Mouse (Mus musculus) olfactory bulb, adult 2 months (tissue): ENCODE measurements around the gene Pet117. TPM values are rescaled to one million over a fixed set of nuclear protein-coding genes. Genes with fewer than 3 reads are reported as not detected.

Experiments used
- H3K27ac ChIP-seq: fragments of 200-500 bp; 2 replicates; pipeline ENCODE4 v1.5.1; 2012; ENCODE audit warnings: low read depth, low read length; ENCODE audit not compliant: insufficient read depth
- H3K4me1 ChIP-seq: fragments of 200-500 bp; 2 replicates; pipeline ENCODE4 v1.6.1; 2012; ENCODE audit warnings: low read length; ENCODE audit not compliant: control insufficient read depth, insufficient read depth
- H3K4me3 ChIP-seq: fragments of 200-500 bp; 2 replicates; pipeline ENCODE4 v1.5.1; 2012; ENCODE audit warnings: mild to moderate bottlenecking, low read depth, low read length, moderate library complexity; ENCODE audit not compliant: insufficient read depth
- CTCF ChIP-seq: fragments of 200-500 bp; IDR thresholded peaks from 2 replicates; pipeline ENCODE4 v1.5.1; 2012; ENCODE audit warnings: low read depth, mild to moderate bottlenecking, low read length, moderate library complexity; ENCODE audit not compliant: insufficient read depth
- POLR2A ChIP-seq: fragments of 200-500 bp; IDR thresholded peaks from 2 replicates; pipeline ENCODE4 v1.6.1; 2012; ENCODE audit warnings: mild to moderate bottlenecking, low read depth, low read length, moderate library complexity; ENCODE audit not compliant: insufficient read depth
- WGBS: fragments of 180-500 bp; shearing (Covaris S2); methylation state at CpG from one replicate; pipeline ENCODE4 v1.1.7; 2018; 5-methylcytosine and 5-hydroxymethylcytosine counted together
- polyA plus RNA-seq: library from polyadenylated mRNA; stranded (reverse); fragments of >200 nt; gene quantifications from 2 replicates; pipeline ENCODE4 v1.2.4, GENCODE M21; 2012; ENCODE audit warnings: low replicate concordance; ENCODE audit not compliant: missing spikeins, insufficient read depth, insufficient read length

Pet117 gene
- polyA plus RNA-seq, 1 experiment: not detected

GRCm38 (mm10) chr2:144410603-144411002 lies 41.8 kb downstream of the Pet117 start:
- TF ChIP-seq POLR2A (no peak), CTCF (no peak)
- no peak overlapping the region for H3K27ac ChIP-seq
- WGBS: 20% methylated on average over 3 of the region's 3 CpGs

GRCm38 (mm10) chr2:144414646-144415045 lies 45.9 kb downstream of the Pet117 start:
- Histone ChIP-seq H3K4me3 (no peak overlapping the region), H3K4me1 (peaks cover 5% of the 10 kb centered on the region), H3K27ac (no peak overlapping the region)
- TF ChIP-seq CTCF (no peak), POLR2A (no peak)
- WGBS: 95% methylated on average over 1 of the region's 1 CpGs

More at GRCm38 (mm10) chr2:144410603-144411002, 41.8 kb downstream of the Pet117 start:
- Histone ChIP-seq H3K4me3 (no peak overlapping the region), H3K4me1 (peaks cover 5% of the 10 kb centered on the region)

- Histone ChIP-seq H3K4me1 (no peaks in the 10 kb centered on the region), H3K4me3 (no peak overlapping the region), H3K27ac (no peak overlapping the region)
- no peak for TF ChIP-seq POLR2A
- TF ChIP-seq CTCF: no peak
- 66% methylated on average over 8 of the region's 8 CpGs for WGBS
These were observed 48.1 kb downstream of the Pet117 start for GRCm38 (mm10) chr2:144416859-144417258.

- WGBS: 26% methylated on average over 2 of the region's 2 CpGs
These were observed 49.3 kb downstream of the Pet117 start for GRCm38 (mm10) chr2:144418062-144418461.

GRCm38 (mm10) chr2:144422094-144422675 lies 53.4 kb downstream of the Pet117 start:
- TF ChIP-seq POLR2A (no peak), CTCF (no peak)
- H3K4me3 ChIP-seq: no peak overlapping the region
- H3K4me1 ChIP-seq: no peaks in the 10 kb centered on the region
- H3K27ac ChIP-seq: no peak overlapping the region
- WGBS: 53% methylated on average over 10 of the region's 10 CpGs

More at GRCm38 (mm10) chr2:144418062-144418461, 49.3 kb downstream of the Pet117 start:
- Histone ChIP-seq H3K4me1 (no peaks in the 10 kb centered on the region), H3K4me3 (no peak overlapping the region), H3K27ac (no peak overlapping the region)
- TF ChIP-seq CTCF (no peak), POLR2A (no peak)

Other genes starting within 250 kb of the Pet117 start
- gene Mgme1, start 98.3 kb upstream of the Pet117 start, polyA plus RNA-seq: not detected in 2 replicates
- not detected in 2 replicates for gene Snx5, start 98.1 kb upstream of the Pet117 start, polyA plus RNA-seq
- gene Ovol2, start 36.9 kb upstream of the Pet117 start, polyA plus RNA-seq: not detected in 2 replicates
- gene Kat14, start within 50 bp of the Pet117 start, polyA plus RNA-seq: not detected in 2 replicates
- gene Dzank1, start 158.4 kb downstream of the Pet117 start, polyA plus RNA-seq: 44.3 TPM in 1 of 2 replicates, not detected in the other
- not detected in 2 replicates for gene Polr3f, start 158.7 kb downstream of the Pet117 start, polyA plus RNA-seq
- not detected in 2 replicates for gene Rbbp9, start 181.9 kb downstream of the Pet117 start, polyA plus RNA-seq
- not detected in 2 replicates for gene Sec23b, start 187.2 kb downstream of the Pet117 start, polyA plus RNA-seq
- not detected in 2 replicates for gene Smim26, start 225.1 kb downstream of the Pet117 start, polyA plus RNA-seq
- not detected in 2 replicates for gene Dtd1, start 230.9 kb downstream of the Pet117 start, polyA plus RNA-seq